Mouse (Mus musculus) hindbrain, postnatal 0 days (tissue): ENCODE data around the gene Ip6k2. TPM values are rescaled to one million over a fixed set of nuclear protein-coding genes. Genes with fewer than 3 reads are reported as not detected.

ENCODE experiments used
- ATAC-seq: fragments of 200-750 bp; cut with Nextera tagmentation; 2 replicates; pipeline ENCODE4 v1.8.0; 2017; ENCODE audit warnings: mild to moderate bottlenecking, moderate TSS enrichment, moderate library complexity
- DNase-seq: peaks from one replicate; pipeline ENCODE4 v3.0.0-alpha.2; 2015; ENCODE audit warnings: low spot score
- H3K27ac ChIP-seq: fragments of 300-500 bp; sonication (generic); 2 replicates; pipeline ENCODE4 v1.5.1; 2014; ENCODE audit warnings: mild to moderate bottlenecking
- H3K27me3 ChIP-seq: fragments of 300-500 bp; sonication (generic); 2 replicates; pipeline ENCODE4 v1.6.1; 2014; ENCODE audit warnings: low read length, mixed read lengths; ENCODE audit not compliant: insufficient read depth
- H3K36me3 ChIP-seq: fragments of 300-500 bp; sonication (generic); 2 replicates; pipeline ENCODE4 v1.6.1; 2014; ENCODE audit warnings: low read length, mixed read lengths; ENCODE audit not compliant: insufficient read depth
- H3K4me1 ChIP-seq: fragments of 300-500 bp; sonication (generic); 2 replicates; pipeline ENCODE4 v1.6.1; 2014; ENCODE audit warnings: antibody characterized with exemption, low read length, mixed read lengths; ENCODE audit not compliant: insufficient read depth
- H3K4me2 ChIP-seq: fragments of 300-500 bp; sonication (generic); 2 replicates; pipeline ENCODE4 v1.6.1; 2014; ENCODE audit warnings: low read depth, mild to moderate bottlenecking, low read length, moderate library complexity, mixed read lengths
- H3K4me3 ChIP-seq: fragments of 300-500 bp; sonication (generic); 2 replicates; pipeline ENCODE4 v1.5.1; 2014; ENCODE audit warnings: low read length
- H3K9ac ChIP-seq: fragments of 300-500 bp; sonication (generic); replicated peaks from 2 replicates; pipeline ENCODE4 v1.6.1; 2014; ENCODE audit warnings: mild to moderate bottlenecking, low read length, moderate library complexity, mixed read lengths
- H3K9me3 ChIP-seq: fragments of 300-500 bp; sonication (generic); 2 replicates; pipeline ENCODE4 v1.6.1; 2016; ENCODE audit warnings: low read length, mixed read lengths
- CTCF ChIP-seq: IDR thresholded peaks from 2 replicates; pipeline ENCODE4 v1.5.1; 2016; ENCODE audit warnings: antibody characterized with exemption, control low read depth, low read depth
- WGBS: fragments of 180-500 bp; shearing (Covaris S2); extraction: QIAGEN DNeasy Blood & Tissue Kit; methylation state at CpG from one replicate; pipeline ENCODE4 v1.1.7; 2014; 5-methylcytosine and 5-hydroxymethylcytosine counted together
- microRNA-seq, 2 experiments: library from miRNA; unstranded; fragments of <30 nt; microRNA quantifications; one replicate each; pipeline ENCODE4; 2016
- polyA plus RNA-seq: library from polyadenylated mRNA; unstranded; fragments of >200 nt; fragmentation: Nextera tagmentation; extraction: Ambion mirVana; gene quantifications from 2 replicates; pipeline ENCODE4 v1.2.1, GENCODE M21; 2015
- total RNA-seq: library from RNA; depleted of rRNA; stranded (reverse); fragments of >200 nt; gene quantifications from 2 replicates; pipeline ENCODE4 v1.2.3, GENCODE M21; 2014; rRNA removed

Ip6k2 gene
- total and polyA plus RNA-seq, 2 experiments from 2014 or later = 122 to 187 TPM

DNA sequence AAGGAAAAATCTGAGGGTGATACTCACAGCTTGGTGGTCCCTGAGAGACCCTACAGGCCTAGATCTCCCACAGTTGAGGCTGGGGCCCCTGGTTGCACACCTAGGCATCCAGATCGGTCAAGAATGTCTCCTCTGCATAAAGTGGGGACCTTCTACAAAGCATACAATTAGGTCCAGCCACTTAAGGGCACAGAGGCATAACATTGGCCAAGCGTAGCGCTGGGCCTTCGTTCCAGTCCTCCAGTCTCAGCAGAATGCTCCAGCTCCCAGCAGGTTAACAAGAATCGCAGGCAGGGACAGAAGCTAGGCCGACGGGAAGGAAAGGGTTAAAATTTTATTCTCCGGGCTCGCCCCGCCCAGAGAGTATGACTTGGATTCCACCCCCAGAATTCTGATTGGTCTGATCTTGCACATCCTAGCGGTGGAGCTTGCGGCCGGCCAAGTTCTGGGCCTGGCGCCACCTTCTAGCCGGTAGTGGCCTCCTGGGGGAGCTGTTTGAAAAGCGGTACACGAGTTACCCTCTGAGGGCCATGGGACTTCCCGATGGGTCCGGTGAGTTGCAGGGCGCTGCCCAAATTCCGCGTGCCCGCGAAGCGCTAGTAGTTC lies 70.1 kb downstream of the Ip6k2 start:
- DNase-seq (peak; percentile 98), ATAC-seq (peak; percentile 92)
- Histone ChIP-seq H3K27me3 (no peaks in the 10 kb centered on the region), H3K36me3 (peaks cover 35% of the 10 kb centered on the region), H3K4me1 (0 out of 2 replicates have a peak, but pooled peaks cover 8% of the 10 kb centered on the region), H3K4me2 (peak overlapping the region; percentile 69), H3K27ac (peak overlapping the region; percentile 84), H3K4me3 (peak overlapping the region; percentile 66), H3K9me3 (no peaks in the 10 kb centered on the region), H3K9ac (peak overlapping the region; percentile 62)
- WGBS = 2% methylated on average over 25 of the region's 25 CpGs
- peak; percentile 69 for TF ChIP-seq CTCF

GRCm38 (mm10) chr9:108854241-108854696 lies 70.7 kb downstream of the Ip6k2 start:
- under 1% methylated on average over 28 of the region's 28 CpGs for WGBS
- peak overlapping the region; percentile 69 for H3K4me2 ChIP-seq
- DNase-seq = peak; percentile 93
- peak overlapping the region; percentile 62 for H3K9ac ChIP-seq
- peak overlapping the region; percentile 66 for H3K4me3 ChIP-seq
- no peaks in the 10 kb centered on the region for H3K27me3 ChIP-seq
- peaks cover 31% of the 10 kb centered on the region for H3K36me3 ChIP-seq
- peak overlapping the region; percentile 84 for H3K27ac ChIP-seq
- H3K9me3 ChIP-seq = no peaks in the 10 kb centered on the region
- no peak for TF ChIP-seq CTCF
- ATAC-seq = peak; percentile 85
- H3K4me1 ChIP-seq = 0 out of 2 replicates have a peak, but pooled peaks cover 8% of the 10 kb centered on the region

DNA sequence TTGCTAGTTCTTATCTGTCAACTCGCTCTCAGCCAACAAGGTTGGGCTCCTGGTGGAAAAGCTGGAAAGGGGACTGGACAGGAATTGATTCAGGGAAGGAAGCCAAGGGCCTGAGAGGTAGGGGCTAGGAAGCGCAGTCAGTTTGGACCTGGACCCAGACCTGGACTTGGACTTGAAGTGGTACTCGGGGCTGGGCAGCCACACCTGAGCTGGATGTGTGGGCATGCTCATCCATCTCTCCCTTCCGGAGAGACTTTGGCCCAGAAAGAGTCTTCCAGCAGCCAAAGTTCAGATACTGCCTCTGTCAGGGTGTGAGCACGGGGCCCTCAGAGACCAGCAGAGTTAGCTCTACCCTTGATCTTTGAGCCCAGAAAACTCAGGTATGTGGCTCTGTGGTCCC lies 71.7 kb downstream of the Ip6k2 start:
- 0 out of 2 replicates have a peak, but pooled peaks cover 8% of the 10 kb centered on the region for H3K4me1 ChIP-seq
- WGBS = 60% methylated on average over 5 of the region's 5 CpGs
- H3K27ac ChIP-seq = no peak overlapping the region
- H3K4me2 ChIP-seq = peak overlapping the region; percentile 69; the same call in 1 of the 2 replicates
- no peak for DNase-seq
- no peak for ATAC-seq
- peaks cover 32% of the 10 kb centered on the region for H3K36me3 ChIP-seq
- no peak for TF ChIP-seq CTCF
- H3K27me3 ChIP-seq = no peaks in the 10 kb centered on the region
- no peaks in the 10 kb centered on the region for H3K9me3 ChIP-seq
- H3K4me3 ChIP-seq = 0 out of 2 replicates have a peak overlapping the region, but pooled peaks have one; percentile 66
- H3K9ac ChIP-seq = 0 out of 2 replicates have a peak overlapping the region, but pooled peaks have one; percentile 62

Small RNAs within 50 kb of the gene (microRNA-seq; reads per million reads assigned to microRNA genes)
- gene Gm23156 = 0 reads per million in 2 experiments

Other genes starting within 250 kb of the Ip6k2 start
- 93.8 and 98.3 TPM in 2 replicates for gene Impdh2, start 223.5 kb upstream of the Ip6k2 start, total RNA-seq
- gene Impdh2, start 223.5 kb upstream of the Ip6k2 start, polyA plus RNA-seq = 103 and 106 TPM in 2 replicates
- 54.1 and 70.5 TPM in 2 replicates for gene Ndufaf3, start 216.4 kb upstream of the Ip6k2 start, total RNA-seq
- gene Ndufaf3, start 216.4 kb upstream of the Ip6k2 start, polyA plus RNA-seq = 84.5 and 88.9 TPM in 2 replicates
- gene Dalrd3, start 213.9 kb upstream of the Ip6k2 start, total RNA-seq = 97.3 and 109 TPM in 2 replicates
- 251 and 255 TPM in 2 replicates for gene Dalrd3, start 213.9 kb upstream of the Ip6k2 start, polyA plus RNA-seq
- gene Wdr6, start 205.1 kb upstream of the Ip6k2 start, total RNA-seq = 581 and 603 TPM in 2 replicates
- 265 and 282 TPM in 2 replicates for gene Wdr6, start 205.1 kb upstream of the Ip6k2 start, polyA plus RNA-seq
- 50.8 and 62.6 TPM in 2 replicates for gene P4htm, start 186.1 kb upstream of the Ip6k2 start, total RNA-seq
- 38.7 and 38.8 TPM in 2 replicates for gene P4htm, start 186.1 kb upstream of the Ip6k2 start, polyA plus RNA-seq
- gene Arih2, start 134.4 kb upstream of the Ip6k2 start, total RNA-seq = 52.1 and 54.8 TPM in 2 replicates
- gene Arih2, start 134.4 kb upstream of the Ip6k2 start, polyA plus RNA-seq = 38.5 and 39.7 TPM in 2 replicates
- gene Slc25a20, start 121.7 kb upstream of the Ip6k2 start, total RNA-seq = 31.0 and 41.1 TPM in 2 replicates
- 49.7 and 50.2 TPM in 2 replicates for gene Slc25a20, start 121.7 kb upstream of the Ip6k2 start, polyA plus RNA-seq
- gene Prkar2a, start 94.5 kb upstream of the Ip6k2 start, total RNA-seq = 87.3 and 92.2 TPM in 2 replicates
- 39.7 and 43.9 TPM in 2 replicates for gene Prkar2a, start 94.5 kb upstream of the Ip6k2 start, polyA plus RNA-seq
- 33.6 and 72.6 TPM in 2 replicates for gene Nckipsd, start 24.6 kb downstream of the Ip6k2 start, total RNA-seq
- gene Nckipsd, start 24.6 kb downstream of the Ip6k2 start, polyA plus RNA-seq = 22.8 and 23.5 TPM in 2 replicates
- gene Celsr3, start 42.5 kb downstream of the Ip6k2 start, total RNA-seq = 49.2 and 86.4 TPM in 2 replicates
- 5.8 and 7.8 TPM in 2 replicates for gene Celsr3, start 42.5 kb downstream of the Ip6k2 start, polyA plus RNA-seq
- 30.3 and 31.8 TPM in 2 replicates for gene Slc26a6, start 69.5 kb downstream of the Ip6k2 start, total RNA-seq
- 20.0 and 21.3 TPM in 2 replicates for gene Slc26a6, start 69.5 kb downstream of the Ip6k2 start, polyA plus RNA-seq
- 0.16 TPM in 1 of 2 replicates, not detected in the other for gene Tmem89, start 130.8 kb downstream of the Ip6k2 start, total RNA-seq
- 0.30 and 0.37 TPM in 2 replicates for gene Tmem89, start 130.8 kb downstream of the Ip6k2 start, polyA plus RNA-seq
- gene Uqcrc1, start 152.8 kb downstream of the Ip6k2 start, total RNA-seq = 459 and 483 TPM in 2 replicates
- gene Uqcrc1, start 152.8 kb downstream of the Ip6k2 start, polyA plus RNA-seq = 568 and 592 TPM in 2 replicates
- gene Col7a1, start 169.8 kb downstream of the Ip6k2 start, total RNA-seq = 1.9 and 2.0 TPM in 2 replicates
- gene Col7a1, start 169.8 kb downstream of the Ip6k2 start, polyA plus RNA-seq = 0.69 and 1.8 TPM in 2 replicates
- gene Ucn2, start 202.2 kb downstream of the Ip6k2 start, total RNA-seq = 0.58 TPM in 1 of 2 replicates, not detected in the other
- gene Ucn2, start 202.2 kb downstream of the Ip6k2 start, polyA plus RNA-seq = not detected in 2 replicates
- gene Pfkfb4, start 208.0 kb downstream of the Ip6k2 start, total RNA-seq = 58.3 and 63.1 TPM in 2 replicates
- gene Pfkfb4, start 208.0 kb downstream of the Ip6k2 start, polyA plus RNA-seq = 18.6 and 20.5 TPM in 2 replicates